Mouse (Mus musculus) bone marrow macrophage, adult 2 months (primary cell): ENCODE measurements around the gene Dnase1.

Experiments
- CTCF ChIP-seq: IDR thresholded peaks from 2 replicates; pipeline ENCODE4 v1.5.1; 2012; ENCODE audit warnings: low read depth, mild to moderate bottlenecking, low read length, moderate library complexity
- POLR2A ChIP-seq: IDR thresholded peaks from 2 replicates; pipeline ENCODE4 v1.6.1; 2012; ENCODE audit warnings: mild to moderate bottlenecking, low read depth, low read length, borderline replicate concordance

GRCm38 (mm10) chr16:4003489-4004398 lies 33.0 kb upstream of the Dnase1 start, which contains the start of gene Slx4:
- TF ChIP-seq POLR2A (no peak; the same call in 1 of the 2 replicates), CTCF (peak; percentile 67)
